Mouse (Mus musculus): Measurements from ENCODE around the gene Gm45618. TPM values are rescaled to one million over a fixed set of nuclear protein-coding genes. Genes with fewer than 3 reads are reported as not detected.
"Not testable (repeated sequence)": the region's sequence is repeated elsewhere in the genome, so short reads cannot be mapped to it uniquely, and the experiment has no call there.

Gm45618 gene
- not detected in 2 replicates for polyA plus RNA-seq (2014; fragmentation: Nextera tagmentation; extraction: Ambion mirVana)

DNA sequence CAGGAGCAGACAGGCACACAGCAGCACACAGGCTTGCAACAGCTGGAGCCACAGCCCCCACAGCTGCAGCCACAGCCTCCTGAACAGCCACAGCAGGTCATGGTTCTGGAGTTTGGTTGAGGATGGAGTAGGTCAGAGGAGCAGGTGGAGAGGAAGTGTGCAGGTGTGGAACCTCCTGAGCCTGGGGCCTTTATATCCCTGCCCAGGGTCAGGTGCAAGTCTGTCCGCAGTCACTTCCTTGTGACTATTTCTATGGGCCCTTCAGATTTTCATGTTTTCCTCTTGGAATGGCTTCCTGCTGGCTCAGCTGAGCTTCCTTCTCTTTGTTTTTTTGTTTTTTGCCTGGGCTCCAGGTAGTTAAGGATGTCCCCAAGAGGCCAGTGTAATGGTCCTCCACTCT lies at the start of gene Gm45618:
Gm45618 (minus strand) TSS at position 101 of the 400 bp plus-strand sequence.
- WGBS = 83% methylated on average over 1 of the region's 1 CpGs

DNA sequence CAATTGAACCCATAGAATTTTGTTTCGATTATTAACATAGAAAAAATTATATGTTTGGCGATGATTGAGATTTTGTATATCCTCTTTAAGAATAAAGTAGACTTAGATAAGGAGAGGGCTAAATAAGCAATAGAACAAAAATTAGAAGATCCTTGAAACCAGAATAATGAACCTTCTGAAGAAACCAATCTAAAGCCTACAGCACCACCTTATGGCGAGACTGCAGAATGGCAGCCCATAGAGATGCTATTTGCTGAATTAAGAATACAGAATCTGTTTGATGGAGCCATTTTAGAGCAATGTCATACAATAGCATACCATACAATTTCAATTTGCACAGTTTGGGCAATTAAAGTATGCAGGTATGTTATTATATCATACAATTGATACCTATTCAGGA lies 49.3 kb upstream of the Gm45618 start:
- Histone ChIP-seq H3K4me1 (ENCODE audit: control insufficient read depth, insufficient read depth, low read length) (no peaks in the 10 kb centered on the region), H3K36me3 (ENCODE audit: control insufficient read depth, insufficient read depth, low read length) (no peaks in the 10 kb centered on the region), H3K9me3 (ENCODE audit: control insufficient read depth, low read length) (no peaks in the 10 kb centered on the region), H3K27me3 (ENCODE audit: control insufficient read depth, insufficient read depth, low read length) (no peaks in the 10 kb centered on the region), H3K27ac (ENCODE audit: low read depth, low read length) (no peak overlapping the region), H3K9ac (ENCODE audit: low read depth, low read length) (no peak overlapping the region), H3K4me2 (replicated peaks; ENCODE audit: low read depth, low read length) (no peak overlapping the region), H3K4me3 (ENCODE audit: low read length) (no peak overlapping the region)
- ATAC-seq (ENCODE audit: low FRiP score, low TSS enrichment) = no peak
- 48% methylated on average over 3 of the region's 3 CpGs for WGBS

More for the DNA sequence above, at the start of gene Gm45618:
- H3K36me3 ChIP-seq (ENCODE audit: control insufficient read depth, insufficient read depth, low read length); H3K27me3 ChIP-seq (ENCODE audit: control insufficient read depth, insufficient read depth, low read length); H3K4me2 ChIP-seq (replicated peaks; ENCODE audit: low read depth, low read length); H3K4me3 ChIP-seq (ENCODE audit: low read length); H3K9ac ChIP-seq (ENCODE audit: low read depth, low read length); H3K9me3 ChIP-seq (ENCODE audit: control insufficient read depth, low read length); ATAC-seq (ENCODE audit: low FRiP score, low TSS enrichment); H3K27ac ChIP-seq (ENCODE audit: low read depth, low read length); H3K4me1 ChIP-seq (ENCODE audit: control insufficient read depth, insufficient read depth, low read length): not testable (repeated sequence)

DNA sequence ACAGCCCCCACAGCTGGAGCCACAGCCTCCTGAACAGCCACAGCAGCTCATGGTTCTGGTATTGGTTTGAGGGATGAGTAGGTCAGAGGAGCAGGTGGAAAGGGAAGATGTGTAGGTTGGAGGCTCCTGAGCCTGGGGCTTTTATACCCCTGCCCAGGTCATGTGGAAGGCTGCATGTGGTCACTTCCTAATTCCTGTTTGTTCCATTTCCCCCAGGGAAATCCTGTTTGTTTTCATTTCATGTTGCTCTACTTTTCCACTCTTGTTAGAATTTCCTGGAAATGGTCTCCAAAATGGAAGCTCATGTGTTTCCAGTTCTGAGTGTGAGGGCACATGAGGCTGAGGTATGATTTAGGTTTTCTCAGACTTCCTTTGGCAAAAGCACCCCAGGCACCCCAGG lies 45.1 kb upstream of the Gm45618 start, which contains the start of gene Gm4553:
Gm4553 (minus strand) TSS at position 101 of the 400 bp plus-strand sequence.
- H3K36me3 ChIP-seq (ENCODE audit: control insufficient read depth, insufficient read depth, low read length); ATAC-seq (ENCODE audit: low FRiP score, low TSS enrichment); H3K9ac ChIP-seq (ENCODE audit: low read depth, low read length); H3K9me3 ChIP-seq (ENCODE audit: control insufficient read depth, low read length); H3K4me2 ChIP-seq (replicated peaks; ENCODE audit: low read depth, low read length); H3K27ac ChIP-seq (ENCODE audit: low read depth, low read length); H3K27me3 ChIP-seq (ENCODE audit: control insufficient read depth, insufficient read depth, low read length); H3K4me3 ChIP-seq (ENCODE audit: low read length); H3K4me1 ChIP-seq (ENCODE audit: control insufficient read depth, insufficient read depth, low read length): not testable (repeated sequence)

DNA sequence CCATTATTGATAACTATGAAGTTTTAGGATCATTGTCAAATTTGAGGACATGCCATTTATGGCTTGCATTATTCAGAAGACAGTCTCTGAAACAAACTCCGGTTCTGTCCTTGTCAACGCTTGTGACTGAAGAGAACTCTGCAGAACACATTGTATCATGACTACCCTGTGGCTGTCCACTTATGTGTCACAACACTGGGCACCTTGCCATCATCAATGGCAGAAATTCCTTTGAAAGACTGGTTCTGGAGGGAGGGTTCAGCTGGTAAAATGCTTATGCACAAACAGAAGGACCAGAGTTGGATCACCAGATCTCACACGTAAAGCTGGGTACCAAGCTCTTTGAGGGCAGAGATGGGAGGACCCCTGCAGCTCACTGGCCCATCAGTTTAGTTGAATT lies 38.8 kb upstream of the Gm45618 start:
- WGBS = 90% methylated on average over 3 of the region's 3 CpGs
- H3K36me3 ChIP-seq (ENCODE audit: control insufficient read depth, insufficient read depth, low read length) = no peaks in the 10 kb centered on the region

DNA sequence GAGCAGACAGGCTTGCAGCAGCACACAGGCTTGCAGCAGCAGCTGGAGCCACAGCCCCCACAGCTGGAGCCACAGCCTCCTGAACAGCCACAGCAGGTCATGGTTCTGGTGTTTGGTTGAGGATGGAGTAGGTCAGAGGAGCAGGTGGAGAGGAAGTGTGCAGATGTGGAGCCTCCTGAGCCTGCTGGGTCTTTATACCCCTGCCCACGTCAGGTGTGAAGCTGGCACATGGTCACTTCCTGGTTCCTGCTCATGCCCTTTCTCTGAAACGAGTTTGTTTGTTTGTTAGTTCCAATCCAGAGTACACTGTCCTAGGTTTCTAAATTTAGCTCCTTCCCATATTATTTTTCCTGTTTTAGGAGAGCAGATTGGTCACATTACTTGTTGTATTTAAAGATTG lies 36.5 kb upstream of the Gm45618 start, which contains the start of gene Gm29735:
Gm29735 (minus strand) TSS at position 101 of the 400 bp plus-strand sequence.
- H3K36me3 ChIP-seq (ENCODE audit: control insufficient read depth, insufficient read depth, low read length); H3K27me3 ChIP-seq (ENCODE audit: control insufficient read depth, insufficient read depth, low read length); H3K9me3 ChIP-seq (ENCODE audit: control insufficient read depth, low read length); H3K4me1 ChIP-seq (ENCODE audit: control insufficient read depth, insufficient read depth, low read length); H3K27ac ChIP-seq (ENCODE audit: low read depth, low read length); H3K4me2 ChIP-seq (replicated peaks; ENCODE audit: low read depth, low read length); ATAC-seq (ENCODE audit: low FRiP score, low TSS enrichment); H3K4me3 ChIP-seq (ENCODE audit: low read length); H3K9ac ChIP-seq (ENCODE audit: low read depth, low read length): not testable (repeated sequence)
- 54% methylated on average over 2 of the region's 2 CpGs for WGBS

More for the DNA sequence above, 38.8 kb upstream of the Gm45618 start:
- Histone ChIP-seq H3K9ac (ENCODE audit: low read depth, low read length) (no peak overlapping the region), H3K27me3 (ENCODE audit: control insufficient read depth, insufficient read depth, low read length) (no peaks in the 10 kb centered on the region), H3K4me1 (ENCODE audit: control insufficient read depth, insufficient read depth, low read length) (no peaks in the 10 kb centered on the region), H3K4me3 (ENCODE audit: low read length) (no peak overlapping the region), H3K27ac (ENCODE audit: low read depth, low read length) (no peak overlapping the region), H3K9me3 (ENCODE audit: control insufficient read depth, low read length) (no peaks in the 10 kb centered on the region), H3K4me2 (replicated peaks; ENCODE audit: low read depth, low read length) (no peak overlapping the region)
- ATAC-seq (ENCODE audit: low FRiP score, low TSS enrichment) = no peak

DNA sequence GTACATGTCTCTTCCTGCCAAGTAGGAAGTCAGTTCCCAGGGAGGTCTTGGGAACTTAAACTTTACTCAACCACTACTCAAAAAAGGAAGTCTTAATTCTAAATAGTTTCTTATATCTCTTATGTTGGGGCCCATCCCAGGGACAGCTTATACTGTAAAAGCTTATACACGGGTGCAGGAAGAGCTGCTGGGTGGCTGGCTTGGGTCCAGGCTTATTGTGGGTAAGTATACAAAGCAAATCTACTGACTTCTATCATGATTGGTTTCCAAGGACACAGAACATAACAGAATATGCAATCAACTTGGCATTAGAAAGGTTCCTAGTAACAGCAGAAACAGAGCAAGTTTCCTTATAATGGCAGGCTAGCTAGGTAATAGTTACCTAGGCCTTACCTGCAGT lies 34.8 kb upstream of the Gm45618 start:
- Histone ChIP-seq H3K27me3 (ENCODE audit: control insufficient read depth, insufficient read depth, low read length) (no peaks in the 10 kb centered on the region), H3K9me3 (ENCODE audit: control insufficient read depth, low read length) (no peaks in the 10 kb centered on the region), H3K27ac (ENCODE audit: low read depth, low read length) (no peak overlapping the region), H3K36me3 (ENCODE audit: control insufficient read depth, insufficient read depth, low read length) (no peaks in the 10 kb centered on the region), H3K4me2 (replicated peaks; ENCODE audit: low read depth, low read length) (no peak overlapping the region), H3K9ac (ENCODE audit: low read depth, low read length) (no peak overlapping the region), H3K4me1 (ENCODE audit: control insufficient read depth, insufficient read depth, low read length) (no peaks in the 10 kb centered on the region), H3K4me3 (ENCODE audit: low read length) (no peak overlapping the region)
- ATAC-seq (ENCODE audit: low FRiP score, low TSS enrichment) = no peak
- WGBS = 84% methylated on average over 1 of the region's 1 CpGs

DNA sequence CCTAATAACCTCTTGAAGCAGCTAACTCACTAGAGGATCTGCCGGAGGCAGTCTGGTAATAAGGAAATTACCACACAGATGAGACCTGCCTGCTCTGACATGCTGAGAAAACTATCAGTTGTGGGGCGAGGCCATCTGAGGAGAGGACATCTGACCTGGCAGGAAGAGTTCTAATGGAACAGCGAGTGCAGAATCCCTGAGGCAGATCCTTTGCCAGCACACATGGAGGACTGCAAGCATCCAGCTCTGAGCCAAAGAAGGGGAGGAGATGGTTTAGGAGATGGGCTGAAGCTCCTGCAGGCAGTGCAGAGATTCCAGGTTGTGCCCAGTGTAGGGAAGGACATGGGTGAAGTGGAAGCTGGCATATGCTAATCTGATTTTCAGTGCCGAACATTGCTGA lies 31.7 kb upstream of the Gm45618 start:
- H3K9ac ChIP-seq (ENCODE audit: low read depth, low read length) = no peak overlapping the region
- H3K36me3 ChIP-seq (ENCODE audit: control insufficient read depth, insufficient read depth, low read length) = no peaks in the 10 kb centered on the region
- no peak overlapping the region for H3K4me3 ChIP-seq (ENCODE audit: low read length)
- H3K27me3 ChIP-seq (ENCODE audit: control insufficient read depth, insufficient read depth, low read length) = no peaks in the 10 kb centered on the region
- no peak for ATAC-seq (ENCODE audit: low FRiP score, low TSS enrichment)
- H3K4me1 ChIP-seq (ENCODE audit: control insufficient read depth, insufficient read depth, low read length) = no peaks in the 10 kb centered on the region
- H3K27ac ChIP-seq (ENCODE audit: low read depth, low read length) = no peak overlapping the region
- WGBS = 87% methylated on average over 4 of the region's 4 CpGs
- no peak overlapping the region for H3K4me2 ChIP-seq (replicated peaks; ENCODE audit: low read depth, low read length)
- H3K9me3 ChIP-seq (ENCODE audit: control insufficient read depth, low read length) = no peaks in the 10 kb centered on the region

DNA sequence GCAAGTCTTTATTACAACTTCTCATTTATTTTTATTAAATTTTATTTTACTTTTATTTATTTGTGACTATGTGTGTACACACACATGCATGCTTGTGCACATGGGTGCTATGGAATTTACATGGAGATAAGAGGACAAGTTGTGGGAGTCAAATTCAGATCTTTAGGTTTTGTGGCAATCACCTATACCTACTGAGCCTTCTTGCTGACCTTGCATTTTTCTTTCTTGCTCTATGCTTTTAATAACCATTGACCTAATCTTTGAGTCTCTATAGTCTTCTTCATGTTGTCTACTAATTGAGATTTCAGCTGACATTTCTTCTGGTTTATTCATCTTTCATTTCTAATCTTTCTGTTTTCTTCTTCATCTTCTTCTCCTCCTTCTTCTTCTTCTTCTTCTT lies 28.1 kb upstream of the Gm45618 start:
- H3K27me3 ChIP-seq (ENCODE audit: control insufficient read depth, insufficient read depth, low read length) = no peaks in the 10 kb centered on the region
- H3K36me3 ChIP-seq (ENCODE audit: control insufficient read depth, insufficient read depth, low read length) = no peaks in the 10 kb centered on the region
- H3K9ac ChIP-seq (ENCODE audit: low read depth, low read length) = no peak overlapping the region
- H3K27ac ChIP-seq (ENCODE audit: low read depth, low read length) = no peak overlapping the region
- no peak for ATAC-seq (ENCODE audit: low FRiP score, low TSS enrichment)
- no peaks in the 10 kb centered on the region for H3K9me3 ChIP-seq (ENCODE audit: control insufficient read depth, low read length)
- H3K4me2 ChIP-seq (replicated peaks; ENCODE audit: low read depth, low read length) = no peak overlapping the region
- no peaks in the 10 kb centered on the region for H3K4me1 ChIP-seq (ENCODE audit: control insufficient read depth, insufficient read depth, low read length)
- H3K4me3 ChIP-seq (ENCODE audit: low read length) = no peak overlapping the region

DNA sequence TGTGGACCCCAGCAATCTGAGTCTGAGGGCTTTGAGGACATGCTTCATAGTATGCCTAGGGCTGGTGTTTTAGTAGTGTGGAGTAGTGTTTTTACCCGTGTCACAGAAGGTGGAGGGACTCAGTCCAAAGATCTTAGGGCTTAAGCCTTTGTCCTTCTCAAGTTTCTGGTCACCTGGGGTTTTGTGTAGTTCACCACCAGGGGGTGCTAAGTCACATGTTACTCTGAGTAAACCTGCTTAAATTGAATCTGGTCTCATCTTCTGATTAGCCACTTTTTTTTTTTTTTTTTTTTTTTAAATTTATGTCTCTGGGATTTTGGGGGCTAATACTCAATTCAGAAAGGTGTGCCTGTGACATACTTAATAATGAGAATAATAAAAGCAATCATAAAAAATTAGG lies 25.5 kb upstream of the Gm45618 start:
- Histone ChIP-seq H3K4me3 (ENCODE audit: low read length) (no peak overlapping the region), H3K4me1 (ENCODE audit: control insufficient read depth, insufficient read depth, low read length) (no peaks in the 10 kb centered on the region), H3K27me3 (ENCODE audit: control insufficient read depth, insufficient read depth, low read length) (no peaks in the 10 kb centered on the region), H3K4me2 (replicated peaks; ENCODE audit: low read depth, low read length) (no peak overlapping the region), H3K27ac (ENCODE audit: low read depth, low read length) (no peak overlapping the region), H3K9me3 (ENCODE audit: control insufficient read depth, low read length) (no peaks in the 10 kb centered on the region), H3K36me3 (ENCODE audit: control insufficient read depth, insufficient read depth, low read length) (no peaks in the 10 kb centered on the region), H3K9ac (ENCODE audit: low read depth, low read length) (no peak overlapping the region)
- no peak for ATAC-seq (ENCODE audit: low FRiP score, low TSS enrichment)
- WGBS = 3% methylated on average over 1 of the region's 1 CpGs
